Mouse (Mus musculus) thymus, adult 2 months (tissue): ENCODE results near the gene Eml5. TPM values are rescaled to one million over a fixed set of nuclear protein-coding genes. Genes with fewer than 3 reads are reported as not detected.

Experiments used
- DNase-seq: peaks from one replicate; pipeline ENCODE4 v3.0.0; 2021
- H3K27ac ChIP-seq: fragments of 200-500 bp; 2 replicates; pipeline ENCODE4 v1.5.1; 2012; ENCODE audit warnings: low read length, control low read depth; ENCODE audit not compliant: control insufficient read depth, insufficient read depth
- H3K27me3 ChIP-seq: fragments of 200-500 bp; 2 replicates; pipeline ENCODE4 v1.6.1; 2012; ENCODE audit warnings: mild to moderate bottlenecking, low read length, moderate library complexity, mixed read lengths; ENCODE audit not compliant: control insufficient read depth, insufficient read depth
- H3K36me3 ChIP-seq: fragments of 200-500 bp; 2 replicates; pipeline ENCODE4 v1.6.1; 2012; ENCODE audit warnings: mild to moderate bottlenecking, low read length, moderate library complexity; ENCODE audit not compliant: control insufficient read depth, insufficient read depth
- H3K4me1 ChIP-seq: fragments of 200-500 bp; replicated peaks from 2 replicates; pipeline ENCODE4 v1.6.1; 2012; ENCODE audit warnings: low read length; ENCODE audit not compliant: control insufficient read depth, insufficient read depth
- H3K4me3 ChIP-seq: fragments of 200-500 bp; 2 replicates; pipeline ENCODE4 v1.5.1; 2012; ENCODE audit warnings: mild to moderate bottlenecking, low read length, control low read depth, moderate library complexity; ENCODE audit not compliant: control insufficient read depth, insufficient read depth
- CTCF ChIP-seq: fragments of 200-500 bp; IDR thresholded peaks from 2 replicates; pipeline ENCODE4 v1.5.1; 2012; ENCODE audit warnings: mild to moderate bottlenecking, control low read depth, low read length, moderate library complexity, borderline replicate concordance; ENCODE audit not compliant: control insufficient read depth, poor library complexity, insufficient read depth; ENCODE audit errors: extremely low read depth
- POLR2A ChIP-seq: fragments of 200-500 bp; IDR thresholded peaks from 2 replicates; pipeline ENCODE4 v1.6.1; 2012; ENCODE audit warnings: mild to moderate bottlenecking, low read length, control low read depth, moderate library complexity; ENCODE audit not compliant: control insufficient read depth, poor library complexity, insufficient read depth; ENCODE audit errors: extremely low read depth
- WGBS: fragments of 180-500 bp; shearing (Covaris S2); methylation state at CpG from one replicate; pipeline ENCODE4 v1.1.7; 2018; 5-methylcytosine and 5-hydroxymethylcytosine counted together
- polyA plus RNA-seq: library from polyadenylated mRNA; depleted of rRNA; stranded (reverse); fragments of >200 nt; gene quantifications from 2 replicates; pipeline ENCODE4 v1.2.3, GENCODE M21; 2012; rRNA removed

The Eml5 gene
- polyA plus RNA-seq, 1 experiment: 12.8 TPM

DNA sequence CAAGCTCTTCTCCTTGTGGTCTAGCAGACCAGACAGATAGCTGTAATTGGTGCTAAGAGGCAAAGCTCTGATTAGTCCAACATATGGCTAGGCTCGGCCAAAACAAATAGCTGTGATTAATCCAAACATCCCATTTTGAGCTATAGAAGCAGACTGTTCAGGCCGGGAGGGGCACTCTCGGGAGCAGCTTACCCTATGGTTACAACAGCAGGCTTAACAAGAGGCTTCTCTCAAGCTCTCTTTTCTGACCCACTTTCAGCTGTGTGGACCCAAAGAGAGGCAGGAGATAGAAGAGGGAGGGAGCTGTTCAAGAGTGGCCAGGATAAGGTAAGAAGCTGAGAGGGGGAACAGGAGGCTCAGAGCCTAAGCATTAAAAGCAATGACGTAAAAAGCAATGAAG is 155.7 kb downstream of the Eml5 start:
- 90% methylated on average over 4 of the region's 4 CpGs for WGBS
- no peak overlapping the region for H3K27ac ChIP-seq
- H3K27me3 ChIP-seq: no peaks in the 10 kb centered on the region
- no peak for DNase-seq
- TF ChIP-seq POLR2A (no peak), CTCF (no peak)
- no peak overlapping the region for H3K4me3 ChIP-seq
- no peaks in the 10 kb centered on the region for H3K36me3 ChIP-seq
- 0 out of 2 replicates have a peak, but pooled peaks cover 2% of the 10 kb centered on the region for H3K4me1 ChIP-seq

- peaks cover 15% of the 10 kb centered on the region for H3K27me3 ChIP-seq
- 83% methylated on average over 3 of the region's 3 CpGs for WGBS
- TF ChIP-seq CTCF: no peak
- no peak for TF ChIP-seq POLR2A
- no peak overlapping the region for H3K27ac ChIP-seq
- H3K4me3 ChIP-seq: no peak overlapping the region
- no peaks in the 10 kb centered on the region; the same call in 1 of the 2 replicates for H3K4me1 ChIP-seq
- no peaks in the 10 kb centered on the region for H3K36me3 ChIP-seq
- DNase-seq: no peak
Measured at GRCm38 (mm10) chr12:98741011-98741501, 160.2 kb downstream of the Eml5 start.

DNA sequence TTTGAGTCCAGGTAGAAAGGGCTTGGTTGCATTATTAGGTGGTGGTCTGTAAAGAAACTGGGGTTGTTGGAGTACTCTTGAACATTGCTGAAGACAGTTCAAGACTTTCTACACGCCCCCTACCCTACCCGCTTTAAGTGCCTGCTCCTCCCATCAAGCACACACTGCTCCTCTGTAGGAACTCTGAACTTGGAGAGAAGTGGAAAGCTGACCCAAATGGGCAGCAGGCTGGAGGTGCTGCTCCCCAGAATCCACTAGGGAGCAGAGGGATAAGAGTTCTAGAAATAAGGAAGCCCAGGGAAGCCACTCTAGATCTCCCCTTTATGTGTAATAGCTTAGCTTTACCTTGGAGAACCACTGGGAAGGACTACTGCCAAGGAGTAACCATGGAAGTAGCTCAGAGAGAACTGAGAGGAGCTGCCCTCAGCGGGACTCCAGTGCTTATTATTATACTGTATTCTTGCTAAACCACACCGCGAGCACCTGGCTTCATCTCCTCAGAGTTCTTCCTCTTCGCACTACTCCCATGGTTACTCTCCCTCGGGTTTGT is 163.4 kb downstream of the Eml5 start:
- H3K4me1 ChIP-seq: peaks cover 13% of the 10 kb centered on the region
- no peak for TF ChIP-seq CTCF
- no peak for TF ChIP-seq POLR2A
- no peak for DNase-seq
- no peak overlapping the region for H3K27ac ChIP-seq
- no peaks in the 10 kb centered on the region for H3K36me3 ChIP-seq
- H3K4me3 ChIP-seq: no peak overlapping the region
- peaks cover 20% of the 10 kb centered on the region for H3K27me3 ChIP-seq
- WGBS: 4% methylated on average over 7 of the region's 7 CpGs

GRCm38 (mm10) chr12:98736951-98737800 is 164.1 kb downstream of the Eml5 start, which contains the start of gene Ptpn21:
TSS of gene Ptpn21 (minus strand) at chr12:98737405.
- H3K4me3 ChIP-seq: peak within 1 kb of the TSS; percentile 19; the same call in 1 of the 2 replicates
- TF ChIP-seq POLR2A: no peak
- TF ChIP-seq CTCF: no peak
- H3K27me3 ChIP-seq: peaks cover 20% of the 10 kb centered on the region
- H3K4me1 ChIP-seq: peaks cover 13% of the 10 kb centered on the region
- no peak within 1 kb of the TSS for H3K27ac ChIP-seq
- H3K36me3 ChIP-seq: no peaks in the 10 kb centered on the region
- no peak for DNase-seq
- 4% methylated on average over 75 of the region's 75 CpGs for WGBS

Other genes with a start within 250 kb of the Eml5 start
- 5.6 and 7.9 TPM in 2 replicates for gene Ptpn21, start 164.1 kb downstream of the Eml5 start, polyA plus RNA-seq
- 85.0 and 89.8 TPM in 2 replicates for gene Zc3h14, start 154.5 kb downstream of the Eml5 start, polyA plus RNA-seq
- gene Ttc8, start 19.1 kb upstream of the Eml5 start, polyA plus RNA-seq: 5.5 and 6.6 TPM in 2 replicates